In genomic region chr5:105787577-105787976, GRCm38 (mm10) we compare ENCODE assay signal across 13 mouse cellular contexts.
A peak's percentile ranks its signal among the peaks of the same experiment; 100 is the strongest.
DNase-seq lines count a peak whose midpoint lies in the region; ATAC-seq and TF ChIP-seq lines count a peak whose summit lies in the region.
"Had no signal": no experiment of that assay in that cellular context is flagged by ENCODE, and none has a peak within 500 bp of the region (broad histone marks: within the 10 kb centered on the region; RNA-seq: fewer than 3 reads in every experiment).

No protein-coding gene starts in this region.

- H3K36me3 ChIP-seq in midbrain, postnatal 0 days (ENCODE audit: insufficient read depth, low read length) = no peaks in the 10 kb centered on the region
- H3K36me3 ChIP-seq in midbrain, embryonic 15.5 days (replicated peaks) = no peaks in the 10 kb centered on the region
- H3K36me3 ChIP-seq in lung, embryonic 14.5 days (ENCODE audit: insufficient read depth) = no peaks in the 10 kb centered on the region
- H3K36me3 ChIP-seq: heart, embryonic 15.5 days had no signal

- H3K27me3 ChIP-seq in midbrain, postnatal 0 days (ENCODE audit: insufficient read depth, low read length) = no peaks in the 10 kb centered on the region
- H3K27me3 ChIP-seq in midbrain, embryonic 15.5 days (replicated peaks) = no peaks in the 10 kb centered on the region
- H3K27me3 ChIP-seq in lung, embryonic 14.5 days (ENCODE audit: insufficient read depth, low read length) = no peaks in the 10 kb centered on the region
- H3K27me3 ChIP-seq: CH12.LX had no signal

- H3K4me3 ChIP-seq in gastrocnemius, adult 2 months = no peak overlapping the region
- H3K4me3 ChIP-seq in midbrain, postnatal 0 days (ENCODE audit: low read depth, low read length) = no peak overlapping the region
- no peak overlapping the region for H3K4me3 ChIP-seq in midbrain, embryonic 15.5 days
- H3K4me3 ChIP-seq in lung, embryonic 14.5 days (ENCODE audit: low read depth, low read length) = no peak overlapping the region
- H3K4me3 ChIP-seq: heart, embryonic 15.5 days had no signal

- H3K27ac ChIP-seq in gastrocnemius, adult 2 months = peak overlapping the region; percentile 63
- no peak overlapping the region for H3K27ac ChIP-seq in midbrain, postnatal 0 days (ENCODE audit: low read depth, low read length)
- H3K27ac ChIP-seq in midbrain, embryonic 15.5 days = no peak overlapping the region
- H3K27ac ChIP-seq in lung, embryonic 14.5 days (ENCODE audit: low read depth) = peak overlapping the region; percentile 81
- H3K27ac ChIP-seq: heart, embryonic 15.5 days had no signal

- whole genome bisulfite sequencing in midbrain, postnatal 0 days = 58% methylated on average over 10 of the region's 10 CpGs
- 64% methylated on average over 10 of the region's 10 CpGs for WGBS in midbrain, embryonic 15.5 days
- 35% methylated on average over 10 of the region's 10 CpGs for WGBS in lung, embryonic 14.5 days

- no peak overlapping the region for H3K9ac ChIP-seq in midbrain, postnatal 0 days (replicated peaks; ENCODE audit: low read length, poor library complexity, severe bottlenecking)
- H3K9ac ChIP-seq in midbrain, embryonic 15.5 days = no peak overlapping the region
- no peak overlapping the region for H3K9ac ChIP-seq in lung, embryonic 14.5 days
- H3K9ac ChIP-seq: heart, embryonic 15.5 days had no signal

- no peak for ATAC-seq in midbrain, postnatal 0 days (ENCODE audit: low FRiP score)
- ATAC-seq in midbrain, embryonic 15.5 days (replicated peaks) = no peak
- ATAC-seq in lung, embryonic 14.5 days (ENCODE audit: insufficient read depth) = no peak
- no peak for ATAC-seq in granulocyte monocyte progenitor cell, adult 5-6 weeks (replicated peaks; ENCODE audit: poor library complexity, severe bottlenecking)
- ATAC-seq: activated CD4-positive, CD25-positive, alpha-beta regulatory T cell, adult 4 months had no signal

- H3K4me2 ChIP-seq in midbrain, postnatal 0 days (ENCODE audit: low read depth, low read length, poor library complexity, severe bottlenecking) = no peak overlapping the region
- no peak overlapping the region for H3K4me2 ChIP-seq in midbrain, embryonic 15.5 days
- H3K4me2 ChIP-seq in lung, embryonic 14.5 days = peak overlapping the region; percentile 21; the same call in 1 of the 2 replicates
- H3K4me2 ChIP-seq: heart, embryonic 15.5 days had no signal

- H3K4me1 ChIP-seq in midbrain, postnatal 0 days (ENCODE audit: insufficient read depth, low read length) = peaks cover 3% of the 10 kb centered on the region; the same call in 1 of the 2 replicates
- H3K4me1 ChIP-seq in midbrain, embryonic 15.5 days = peaks cover 32% of the 10 kb centered on the region
- peaks cover 35% of the 10 kb centered on the region for H3K4me1 ChIP-seq in lung, embryonic 14.5 days (ENCODE audit: insufficient read depth)

- intact Hi-C loops in gastrocnemius, adult 2 months (cut with DNase I) = no loop called here

- TF ChIP-seq CTCF in gastrocnemius, adult 2 months (IDR thresholded peaks at IDR 0.05) = no peak
- no peak for TF ChIP-seq CTCF in midbrain, postnatal 0 days (IDR thresholded peaks at IDR 0.05)
- no peak for TF ChIP-seq CTCF in lung, embryonic 14.5 days (IDR thresholded peaks at IDR 0.05; ENCODE audit: low read depth)

- peak; percentile 56 for DNase-seq in gastrocnemius, adult 2 months
- DNase-seq in gastrocnemius, postnatal 4 days (ENCODE audit: low spot score in 2 of 2) = no peak
- peak; percentile 57 for DNase-seq in midbrain, postnatal 0 days (ENCODE audit: low spot score)
- DNase-seq in lung, embryonic 14.5 days = peak; percentile 82
- DNase-seq in right cerebral cortex, adult 2 months (ENCODE audit: low spot score in 2 of 2) = no peak
- no peak for DNase-seq in spleen, postnatal 14 days (ENCODE audit: low spot score in 2 of 2)
- DNase-seq: cerebellum, adult 9-10 months; right cerebral cortex, adult 18-20 months had no signal

- no peaks in the 10 kb centered on the region for H3K9me3 ChIP-seq in midbrain, postnatal 0 days (ENCODE audit: low read length)
- H3K9me3 ChIP-seq in midbrain, embryonic 15.5 days = no peaks in the 10 kb centered on the region
- H3K9me3 ChIP-seq in lung, embryonic 14.5 days (ENCODE audit: low read depth, low read length) = no peaks in the 10 kb centered on the region
- H3K9me3 ChIP-seq: heart, embryonic 15.5 days had no signal

Comparison
In these comparisons a context has a peak if more than half of its experiments do, and no peak if none do; other contexts are left out.
1. DNase-seq: peak in gastrocnemius, adult 2 months (single experiment), midbrain, postnatal 0 days (single experiment) and lung, embryonic 14.5 days (single experiment); none in gastrocnemius, postnatal 4 days (0 of 2), right cerebral cortex, adult 2 months (0 of 2) and spleen, postnatal 14 days (0 of 2).
2. H3K27ac ChIP-seq: peak in gastrocnemius, adult 2 months (single experiment) and lung, embryonic 14.5 days (single experiment); none in midbrain, postnatal 0 days (single experiment) and midbrain, embryonic 15.5 days (single experiment).